Mouse (Mus musculus) A20 (cell line): ENCODE measurements around the gene Zfp276.
A peak's percentile ranks its signal among the peaks of the same experiment; 100 is the strongest.
"Not testable (repeated sequence)": the region's sequence is repeated elsewhere in the genome, so short reads cannot be mapped to it uniquely, and the experiment has no call there.

Source experiments
- DNase-seq: peaks from one replicate; pipeline ENCODE4 v3.0.0-alpha.2; 2011; ENCODE audit warnings: low read depth, low spot score

Gene Zfp276

GRCm38 (mm10) chr8:123244382-123244781, 9.6 kb upstream of the Zfp276 start:
- no peak for DNase-seq

- DNase-seq, result no peak
These were observed 8.5 kb upstream of the Zfp276 start for GRCm38 (mm10) chr8:123245543-123245942.

- DNase-seq, result no peak
These were observed 6.2 kb upstream of the Zfp276 start for GRCm38 (mm10) chr8:123247748-123248147.

- DNase-seq, result no peak
These were observed 5.4 kb upstream of the Zfp276 start for GRCm38 (mm10) chr8:123248596-123248995.

- no peak for DNase-seq
These were observed 3.1 kb upstream of the Zfp276 start for GRCm38 (mm10) chr8:123250940-123251339.

GRCm38 (mm10) chr8:123252925-123253324, 1.1 kb upstream of the Zfp276 start:
- DNase-seq, result no peak

GRCm38 (mm10) chr8:123253451-123254098, 420 bp upstream of the Zfp276 start:
- DNase-seq, result no peak

- no peak for DNase-seq
These were observed 1.2 kb downstream of the Zfp276 start for GRCm38 (mm10) chr8:123255170-123255569.

GRCm38 (mm10) chr8:123257114-123257513, 3.1 kb downstream of the Zfp276 start:
- DNase-seq, result no peak

GRCm38 (mm10) chr8:123257593-123257992, 3.6 kb downstream of the Zfp276 start:
- not testable (repeated sequence) for DNase-seq

GRCm38 (mm10) chr8:123267926-123268656, 14.1 kb downstream of the Zfp276 start:
- DNase-seq, result no peak

GRCm38 (mm10) chr8:123271147-123271546, 17.2 kb downstream of the Zfp276 start:
- no peak for DNase-seq

GRCm38 (mm10) chr8:123271901-123272300, 17.9 kb downstream of the Zfp276 start:
- no peak for DNase-seq

GRCm38 (mm10) chr8:123274447-123274846, 20.5 kb downstream of the Zfp276 start:
- no peak for DNase-seq

- DNase-seq, result no peak
These were observed 21.1 kb downstream of the Zfp276 start for GRCm38 (mm10) chr8:123275096-123275495.

- DNase-seq, result no peak
These were observed 24.4 kb downstream of the Zfp276 start for GRCm38 (mm10) chr8:123278445-123278844.

GRCm38 (mm10) chr8:123279828-123280227, 25.8 kb downstream of the Zfp276 start:
- no peak for DNase-seq

- DNase-seq, result no peak
These were observed 26.5 kb downstream of the Zfp276 start for GRCm38 (mm10) chr8:123280302-123281094.

- DNase-seq, result peak; percentile 69
These were observed 29.0 kb downstream of the Zfp276 start for GRCm38 (mm10) chr8:123282994-123283393.

GRCm38 (mm10) chr8:123283991-123284390, 30.0 kb downstream of the Zfp276 start:
- DNase-seq, result peak; percentile 82

GRCm38 (mm10) chr8:123284493-123284892, 30.5 kb downstream of the Zfp276 start:
- no peak for DNase-seq

- DNase-seq, result no peak
These were observed 33.4 kb downstream of the Zfp276 start for GRCm38 (mm10) chr8:123287362-123287761.
